Mouse (Mus musculus): ENCODE measurements around the gene Spic.

- TF ChIP-seq CTCF (IDR thresholded peaks at IDR 0.05) (no peak), EP300 (IDR thresholded peaks at IDR 0.05) (no peak)
Observed at GRCm38 (mm10) chr10:88672123-88672522, 12.7 kb downstream of the Spic start.

Data from lung, postnatal 0 days (tissue).